Mouse (Mus musculus) C2C12 (cell line): ENCODE measurements around the gene Ifngr1. TPM values are rescaled to one million over a fixed set of nuclear protein-coding genes. Genes with fewer than 3 reads are reported as not detected.

Experiments
- H3K27me3 ChIP-seq: one replicate; pipeline ENCODE4 v1.6.1; 2011; ENCODE audit not compliant: control insufficient read depth, insufficient read depth, insufficient read length
- H3K36me3 ChIP-seq: one replicate; pipeline ENCODE4 v1.6.1; 2011; ENCODE audit not compliant: control insufficient read depth, insufficient read depth
- H3K4me3 ChIP-seq: one replicate; pipeline ENCODE4 v1.5.1; 2011; ENCODE audit warnings: mild to moderate bottlenecking, control low read depth; ENCODE audit not compliant: poor library complexity, insufficient read depth, severe bottlenecking
- H3K79me2 ChIP-seq: one replicate; pipeline ENCODE4 v1.6.1; 2011; ENCODE audit not compliant: control insufficient read depth, insufficient read depth
- H3K79me3 ChIP-seq: one replicate; pipeline ENCODE4 v1.6.1; 2011; ENCODE audit warnings: low read depth, control low read depth
- H3ac ChIP-seq: one replicate; pipeline ENCODE3; 2011; ENCODE audit warnings: low read depth; ENCODE audit not compliant: control insufficient read depth, insufficient read length
- CEBPB ChIP-seq: IDR thresholded peaks from one replicate; pipeline ENCODE4 v1.6.1; 2011; ENCODE audit warnings: low read depth, mild to moderate bottlenecking, control low read depth, moderate library complexity
- CTCF ChIP-seq: IDR thresholded peaks from one replicate; pipeline ENCODE4 v1.5.1; 2011; ENCODE audit not compliant: control insufficient read depth, insufficient read depth, insufficient read length
- FOSL1 ChIP-seq: IDR thresholded peaks from one replicate; pipeline ENCODE4 v1.8.0; 2011; ENCODE audit warnings: mild to moderate bottlenecking, low read length; ENCODE audit not compliant: poor library complexity, insufficient read depth, severe bottlenecking
- MAX ChIP-seq: IDR thresholded peaks from one replicate; pipeline ENCODE4 v1.6.1; 2011; ENCODE audit warnings: mild to moderate bottlenecking, control low read depth
- MYOD1 ChIP-seq: IDR thresholded peaks from one replicate; pipeline ENCODE4 v1.6.1; 2011; ENCODE audit warnings: low read depth; ENCODE audit not compliant: control insufficient read depth, insufficient read length
- MYOG ChIP-seq: IDR thresholded peaks from one replicate; pipeline ENCODE4 v1.6.1; 2011; ENCODE audit not compliant: control insufficient read depth, insufficient read length; ENCODE audit errors: extremely low read depth
- USF1 ChIP-seq: IDR thresholded peaks from one replicate; pipeline ENCODE4 v1.6.1; 2011; ENCODE audit warnings: low read depth, mild to moderate bottlenecking, control low read depth, moderate library complexity
- polyA plus RNA-seq: library from polyadenylated mRNA; unstranded; fragments of >200 nt; fragmentation: generic; extraction: Trizol; gene quantifications from one replicate; pipeline ENCODE4 v1.2.1, GENCODE M21; 2012; ENCODE audit warnings: missing spikeins

Gene Ifngr1
- polyA plus RNA-seq, 1 experiment: 11.8 TPM

DNA sequence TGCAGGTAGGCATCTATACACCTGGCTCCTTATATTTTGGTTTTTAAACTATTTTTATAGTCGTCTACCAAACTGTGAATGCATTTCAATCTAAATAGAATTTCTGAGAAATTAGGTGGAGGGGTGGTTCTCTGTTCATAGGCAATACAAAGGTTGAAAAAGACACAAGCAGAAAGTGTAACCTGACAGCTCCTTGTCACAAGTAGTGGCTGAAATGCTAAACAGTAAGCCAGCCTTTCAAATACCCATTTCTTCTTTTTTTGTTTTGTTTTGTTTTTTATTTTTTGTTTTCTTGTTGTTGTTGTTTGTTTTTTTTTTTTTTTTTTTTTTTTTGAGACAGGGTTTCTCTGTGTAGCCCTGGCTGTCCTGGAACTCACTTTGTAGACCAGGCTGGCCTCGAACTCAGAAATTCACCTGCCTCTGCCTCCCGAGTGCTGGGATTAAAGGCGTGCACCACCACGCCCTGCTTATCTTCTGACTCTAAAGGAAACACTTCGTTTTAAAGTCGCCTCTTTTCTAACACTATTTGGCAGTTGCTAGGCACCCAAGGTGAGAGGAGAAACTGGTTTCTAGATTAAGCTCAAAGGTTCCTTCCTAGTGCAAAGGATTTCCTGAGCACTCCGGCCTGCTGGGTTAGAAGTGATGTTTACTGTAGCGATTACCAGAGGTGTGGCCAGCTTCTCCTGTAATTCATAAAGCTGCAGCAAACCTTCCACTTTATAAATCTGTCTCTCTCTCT, 9.7 kb upstream of the Ifngr1 start:
- TF ChIP-seq FOSL1: no peak
- no peaks in the 10 kb centered on the region for H3K79me3 ChIP-seq
- H3ac ChIP-seq: no peak overlapping the region

GRCm38 (mm10) chr10:19582806-19583430, 8.8 kb upstream of the Ifngr1 start:
- Histone ChIP-seq H3K27me3 (no peaks in the 10 kb centered on the region), H3K4me3 (no peak overlapping the region), H3ac (no peak overlapping the region), H3K36me3 (no peaks in the 10 kb centered on the region), H3K79me2 (no peaks in the 10 kb centered on the region), H3K79me3 (no peaks in the 10 kb centered on the region)
- TF ChIP-seq MYOD1 (no peak), USF1 (no peak), FOSL1 (no peak), MAX (no peak), MYOG (no peak), CTCF (no peak), CEBPB (no peak)

More for the DNA sequence above, 9.7 kb upstream of the Ifngr1 start:
- no peak overlapping the region for H3K4me3 ChIP-seq
- H3K36me3 ChIP-seq: no peaks in the 10 kb centered on the region
- H3K27me3 ChIP-seq: no peaks in the 10 kb centered on the region
- H3K79me2 ChIP-seq: no peaks in the 10 kb centered on the region

DNA sequence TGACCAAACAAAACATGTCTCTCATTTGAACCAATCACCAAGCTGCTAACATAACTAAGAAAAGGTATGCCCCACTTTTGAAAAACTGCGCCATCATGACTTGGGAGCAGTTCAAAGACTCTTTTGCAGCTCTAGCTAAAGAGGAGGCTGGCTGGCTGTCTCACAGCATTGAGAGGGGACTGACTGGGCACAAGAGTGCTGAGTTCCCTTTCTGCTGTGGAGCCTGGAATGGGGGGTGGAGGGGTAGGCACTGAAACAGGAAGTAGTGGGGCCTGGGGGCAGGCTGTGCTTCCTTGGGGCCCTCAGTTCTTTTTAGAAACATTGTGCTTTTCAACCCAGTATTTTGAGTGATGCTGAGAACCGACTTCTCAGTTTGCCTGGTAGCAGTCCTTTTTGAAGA, 7.7 kb upstream of the Ifngr1 start:
- Histone ChIP-seq H3K79me2 (no peaks in the 10 kb centered on the region), H3K36me3 (no peaks in the 10 kb centered on the region), H3K4me3 (no peak overlapping the region), H3K79me3 (no peaks in the 10 kb centered on the region), H3K27me3 (no peaks in the 10 kb centered on the region), H3ac (no peak overlapping the region)
- TF ChIP-seq MYOG (no peak), FOSL1 (no peak), MYOD1 (no peak), CTCF (no peak), MAX (no peak), CEBPB (no peak)

- H3K36me3 ChIP-seq: no peaks in the 10 kb centered on the region
- H3K4me3 ChIP-seq: no peak overlapping the region
Measured at GRCm38 (mm10) chr10:19584846-19585245, 6.9 kb upstream of the Ifngr1 start.

GRCm38 (mm10) chr10:19585860-19586259, 5.9 kb upstream of the Ifngr1 start:
- no peak for TF ChIP-seq USF1
- TF ChIP-seq CTCF: no peak
- TF ChIP-seq FOSL1: no peak
- TF ChIP-seq MYOD1: no peak
- TF ChIP-seq CEBPB: no peak
- Histone ChIP-seq H3K36me3 (no peaks in the 10 kb centered on the region), H3ac (no peak overlapping the region), H3K27me3 (no peaks in the 10 kb centered on the region), H3K79me2 (no peaks in the 10 kb centered on the region), H3K4me3 (no peak overlapping the region), H3K79me3 (no peaks in the 10 kb centered on the region)

More at GRCm38 (mm10) chr10:19584846-19585245, 6.9 kb upstream of the Ifngr1 start:
- H3K27me3 ChIP-seq: no peaks in the 10 kb centered on the region
- H3ac ChIP-seq: no peak overlapping the region
- no peaks in the 10 kb centered on the region for H3K79me3 ChIP-seq
- no peak for TF ChIP-seq FOSL1
- no peak for TF ChIP-seq CTCF
- no peaks in the 10 kb centered on the region for H3K79me2 ChIP-seq

DNA sequence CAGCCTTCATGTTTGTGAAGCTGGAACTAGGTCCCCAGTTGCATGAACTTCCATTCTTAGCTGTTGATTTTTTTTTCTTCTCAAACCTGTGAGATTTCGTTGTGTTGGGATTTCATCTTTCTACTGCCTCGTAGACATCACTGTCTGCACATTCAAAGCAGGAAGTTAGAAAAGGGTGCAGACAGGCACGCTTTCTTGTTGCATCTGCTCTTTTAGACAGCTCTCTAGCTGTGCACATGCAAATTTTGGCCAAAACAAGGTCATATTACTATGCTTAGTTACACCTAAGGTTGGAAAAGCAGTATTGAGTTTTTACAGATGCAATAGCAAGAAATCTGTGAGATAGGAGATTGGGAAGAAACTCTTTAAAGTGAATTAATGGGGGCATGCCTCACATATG, 4.5 kb upstream of the Ifngr1 start:
- Histone ChIP-seq H3K36me3 (no peaks in the 10 kb centered on the region), H3K79me3 (no peaks in the 10 kb centered on the region), H3K79me2 (peaks cover 4% of the 10 kb centered on the region), H3ac (no peak overlapping the region), H3K27me3 (no peaks in the 10 kb centered on the region), H3K4me3 (no peak overlapping the region)
- no peak for TF ChIP-seq MYOG
- TF ChIP-seq MYOD1: no peak
- no peak for TF ChIP-seq FOSL1
- no peak for TF ChIP-seq CTCF
- TF ChIP-seq MAX: no peak
- no peak for TF ChIP-seq USF1
- TF ChIP-seq CEBPB: no peak
